Mouse (Mus musculus) layer of hippocampus, adult 9-11 months (tissue): ENCODE measurements at regions not wholly inside any gene's neighbourhood (a gene's known extent, or its start where the extent isn't known, plus 50 kb on each side); places are given as distances from the start of the nearest gene placed in this dataset.

ENCODE experiments used
- DNase-seq: peaks from one replicate; pipeline ENCODE4 v3.0.0; 2022

DNA sequence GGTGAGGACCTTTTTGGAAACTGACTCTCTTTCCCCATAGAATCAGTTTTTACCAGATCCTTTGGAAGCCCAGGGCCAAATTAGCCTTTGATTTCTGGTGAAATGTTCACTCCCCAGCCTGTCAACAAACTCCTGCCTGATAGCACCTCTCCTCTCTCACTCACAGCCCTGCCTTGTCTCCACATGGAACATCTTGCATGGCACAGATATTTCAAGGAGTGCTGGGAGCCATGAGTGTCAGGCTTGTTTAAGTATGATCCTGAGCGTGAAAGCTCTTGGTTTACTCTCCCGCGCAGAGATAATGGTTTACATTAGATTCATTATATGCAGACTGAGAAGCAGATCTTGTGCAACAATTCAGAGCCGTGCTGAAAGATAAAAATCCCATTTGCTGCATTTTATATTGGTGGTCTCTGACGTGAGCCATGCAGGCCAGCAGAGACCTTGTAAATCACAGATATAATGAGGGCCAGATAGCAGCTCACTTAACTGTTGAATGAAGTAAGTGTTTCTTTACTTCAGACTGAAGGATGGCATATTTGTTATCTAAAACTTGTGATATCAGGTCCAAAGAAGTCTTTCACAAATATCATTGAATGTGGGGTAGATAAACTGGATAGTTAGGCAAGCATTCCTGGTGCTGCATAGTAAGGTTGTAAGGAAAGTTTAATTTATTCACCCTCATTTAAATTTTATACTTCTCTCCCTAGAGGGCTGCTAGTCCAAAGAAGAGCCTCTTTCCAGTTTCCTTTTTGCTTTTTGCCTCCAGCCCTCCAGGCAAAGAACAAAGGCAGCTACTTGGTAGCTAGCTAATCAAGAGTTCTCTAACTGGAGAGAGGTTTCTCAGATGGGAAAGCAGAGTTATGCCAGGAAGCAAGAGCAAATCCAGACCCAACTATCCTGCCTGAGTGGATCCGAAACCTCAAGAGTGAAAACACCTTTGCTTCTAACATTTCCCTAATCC is 81.8 kb downstream of the Tbx18 start:
- DNase-seq = no peak

DNA sequence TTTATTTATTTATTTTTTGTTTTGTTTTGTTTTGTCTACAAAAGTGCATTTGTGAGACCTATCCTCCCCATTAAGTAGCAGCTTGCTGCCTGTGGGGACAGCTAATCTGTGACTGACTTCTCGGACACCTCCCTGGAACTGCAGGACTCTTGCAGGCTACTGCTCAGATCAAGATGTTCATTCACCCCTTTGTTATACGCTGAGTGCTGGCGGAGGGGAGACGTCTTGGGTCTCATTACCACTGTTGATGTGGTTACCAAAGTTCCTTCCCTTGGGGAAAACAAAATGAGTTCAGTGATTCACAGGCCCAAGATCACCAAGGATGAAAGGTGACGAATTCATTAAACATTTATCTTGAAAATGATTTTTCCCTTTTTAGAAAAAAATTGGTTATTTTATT is 82.7 kb downstream of the Tbx18 start:
- DNase-seq = no peak

DNA sequence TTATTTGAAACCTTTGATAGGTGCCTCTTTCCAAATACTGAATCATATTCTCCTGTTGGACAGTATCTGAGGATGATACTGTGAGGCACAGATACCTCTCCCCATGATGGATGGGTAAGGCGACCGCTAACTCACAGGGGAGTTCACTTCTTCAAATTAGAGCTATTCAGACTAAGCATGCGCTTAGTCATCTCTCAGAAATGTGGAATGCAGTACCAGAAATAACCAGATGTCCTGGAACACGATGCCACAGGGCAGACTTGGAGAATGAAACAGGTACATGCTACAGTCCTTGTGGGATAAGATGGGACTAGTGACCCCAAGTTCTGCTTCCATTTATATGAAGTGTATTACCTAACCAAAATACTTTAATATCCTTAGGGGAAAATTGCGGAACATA is 86.0 kb downstream of the Tbx18 start:
- DNase-seq = no peak

DNA sequence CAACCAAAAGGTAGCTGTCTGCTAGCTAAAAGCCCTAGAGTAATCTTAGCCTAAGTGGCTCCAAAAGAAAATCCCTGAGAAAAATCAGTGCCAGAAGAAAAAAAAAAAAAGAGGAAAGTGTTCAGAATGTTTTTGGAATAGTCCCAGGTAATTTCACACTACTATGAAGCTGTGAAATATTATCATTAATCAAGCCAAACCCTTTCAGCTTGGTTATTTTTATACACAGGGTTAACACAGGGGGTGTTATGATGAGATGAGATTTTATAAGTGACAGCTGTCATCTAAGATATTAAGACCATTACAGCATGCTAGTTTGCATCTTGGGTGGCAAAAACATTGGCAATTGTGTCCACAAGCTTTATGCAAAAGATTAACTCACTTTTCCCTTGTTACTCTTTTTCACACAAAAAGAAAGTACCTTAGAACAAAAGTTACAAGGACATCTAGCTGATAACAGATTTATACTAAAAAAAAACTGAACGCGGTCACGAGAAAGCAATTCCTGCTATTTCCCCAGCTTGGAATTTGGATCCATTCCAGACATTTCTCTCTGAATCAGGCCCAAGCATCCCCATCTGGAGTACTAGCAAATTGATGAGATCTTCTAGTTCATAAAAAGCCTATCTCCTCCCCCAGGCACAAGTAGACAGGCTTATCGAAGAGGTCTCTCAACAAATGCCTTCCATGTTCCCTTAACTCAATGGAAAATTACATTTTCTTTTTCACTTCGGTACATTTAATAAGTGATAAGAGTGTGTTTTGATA is 97.0 kb downstream of the Tbx18 start:
- DNase-seq = peak; percentile 22

DNA sequence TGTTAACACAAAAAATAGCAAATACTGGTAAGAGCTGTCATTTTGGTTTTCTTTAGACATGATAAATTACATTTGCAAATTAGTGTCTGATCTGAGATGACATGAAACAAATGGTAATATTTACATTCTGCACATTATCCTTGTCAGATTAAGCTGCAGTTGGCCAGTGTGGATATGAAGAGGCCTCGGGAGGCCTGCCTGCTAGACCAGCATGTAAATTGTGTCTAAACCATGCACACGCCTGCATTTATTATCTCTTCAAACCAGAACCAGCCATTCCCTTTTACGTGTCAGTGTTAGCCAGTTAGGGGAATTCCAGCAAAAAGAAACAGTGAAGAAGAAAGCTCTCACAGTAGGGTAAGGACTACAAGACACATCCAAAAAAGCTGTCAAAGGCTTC is 104.6 kb downstream of the Tbx18 start:
- no peak for DNase-seq

DNA sequence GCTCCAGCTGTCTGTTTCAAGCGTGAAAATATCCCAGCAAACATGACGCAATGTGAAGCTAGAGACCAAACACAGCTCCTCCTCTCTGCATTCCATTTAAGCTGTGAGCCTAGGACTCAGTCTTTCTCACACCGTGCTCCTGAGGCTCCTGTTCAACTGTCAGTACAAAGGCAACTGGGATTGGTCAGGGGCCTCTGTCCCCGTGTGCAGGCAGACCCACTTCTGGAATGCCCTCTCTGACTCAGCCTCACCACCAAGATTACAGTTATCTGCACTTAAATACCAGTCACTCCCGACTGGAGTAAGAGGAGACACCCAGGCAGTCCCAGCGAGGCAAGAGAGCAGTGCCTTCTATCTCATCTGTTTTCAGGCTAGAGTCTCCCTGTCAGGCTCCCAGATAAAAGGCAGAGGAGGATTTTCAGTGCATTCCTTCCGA is 112.8 kb downstream of the Tbx18 start:
- DNase-seq = no peak

DNA sequence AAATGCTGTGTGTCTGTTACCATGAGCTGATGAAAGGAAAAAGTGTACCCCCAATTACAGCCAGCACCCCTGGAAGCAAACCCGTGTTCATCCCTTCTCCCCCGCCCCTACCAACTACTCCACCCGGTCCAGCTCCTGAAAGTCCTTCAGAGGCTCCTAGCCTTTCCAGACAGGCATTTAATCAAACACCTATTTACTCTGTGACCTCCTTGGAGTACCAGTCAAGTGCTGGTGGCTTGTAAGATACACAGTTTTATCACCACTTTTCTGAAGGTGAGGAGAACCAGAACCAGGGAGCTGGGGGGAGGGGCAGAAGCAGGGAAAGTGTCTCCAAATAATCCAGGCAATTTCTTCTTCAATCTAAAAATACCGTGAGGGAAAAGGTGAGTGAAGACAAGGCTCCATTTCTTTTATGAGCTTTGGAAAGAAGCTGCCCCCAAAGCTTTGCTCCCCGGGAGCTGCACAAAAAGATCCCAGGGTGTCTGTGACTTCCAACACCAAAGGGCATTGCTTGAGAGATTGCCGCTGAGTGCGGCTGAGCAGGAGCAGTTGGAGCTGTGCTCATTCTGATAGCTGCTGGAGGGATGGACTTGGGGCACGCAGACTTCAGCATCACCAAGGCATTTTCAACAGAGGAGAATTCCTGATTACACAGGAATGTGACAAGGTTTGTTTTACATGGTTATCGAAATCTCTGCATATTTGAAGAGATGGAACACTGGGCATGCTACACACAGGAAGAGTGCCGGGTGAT is 123.0 kb downstream of the Tbx18 start:
- DNase-seq = no peak

DNA sequence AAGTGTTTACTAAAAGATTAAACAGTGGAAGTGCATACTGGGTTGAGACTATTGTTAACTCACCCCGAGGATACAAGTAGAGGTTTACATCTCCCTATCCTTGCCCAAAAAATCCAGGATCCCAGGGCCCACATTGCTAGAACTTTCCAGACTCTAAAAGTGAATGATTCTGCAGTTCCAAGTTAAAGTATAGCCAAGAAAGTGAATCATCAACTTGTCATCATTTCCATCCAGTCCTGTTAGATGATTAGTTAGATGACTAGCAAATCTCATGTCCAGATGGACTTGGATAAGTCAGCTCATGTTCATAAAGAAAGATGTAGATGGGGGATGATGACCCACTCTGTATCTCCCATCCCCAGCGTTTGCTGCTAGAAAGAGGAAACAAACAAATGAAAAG is 155.5 kb downstream of the Tbx18 start:
- DNase-seq = no peak

DNA sequence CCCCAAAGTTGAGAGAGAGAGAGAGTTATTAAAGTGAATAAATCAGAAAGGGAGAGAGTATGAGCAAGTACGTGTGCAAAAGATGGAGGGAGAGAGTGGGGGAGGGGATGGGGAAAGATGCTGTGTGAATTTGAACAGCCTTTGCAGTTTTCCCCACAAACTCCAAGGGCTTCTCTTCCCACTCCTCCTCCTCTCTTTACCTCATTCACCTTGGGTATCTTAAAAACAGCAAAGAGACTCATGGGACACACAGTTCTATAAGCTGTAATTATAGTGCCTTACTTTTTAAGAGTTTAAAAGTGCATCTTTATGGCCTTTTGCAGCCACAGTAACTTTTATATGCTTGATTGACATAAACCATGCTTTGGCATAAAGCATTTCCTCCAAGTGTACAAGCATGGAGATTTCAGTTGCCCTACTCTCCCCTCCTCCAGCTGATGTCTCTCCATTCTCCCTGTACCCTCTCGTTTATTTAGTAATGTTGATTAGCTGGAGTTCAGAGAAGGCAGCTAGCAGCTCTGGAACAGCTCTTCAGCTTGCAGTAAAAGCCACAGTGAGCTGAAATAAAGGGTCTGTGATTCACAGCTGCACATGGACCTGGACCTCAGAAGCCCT is 156.7 kb downstream of the Tbx18 start:
- DNase-seq = no peak

DNA sequence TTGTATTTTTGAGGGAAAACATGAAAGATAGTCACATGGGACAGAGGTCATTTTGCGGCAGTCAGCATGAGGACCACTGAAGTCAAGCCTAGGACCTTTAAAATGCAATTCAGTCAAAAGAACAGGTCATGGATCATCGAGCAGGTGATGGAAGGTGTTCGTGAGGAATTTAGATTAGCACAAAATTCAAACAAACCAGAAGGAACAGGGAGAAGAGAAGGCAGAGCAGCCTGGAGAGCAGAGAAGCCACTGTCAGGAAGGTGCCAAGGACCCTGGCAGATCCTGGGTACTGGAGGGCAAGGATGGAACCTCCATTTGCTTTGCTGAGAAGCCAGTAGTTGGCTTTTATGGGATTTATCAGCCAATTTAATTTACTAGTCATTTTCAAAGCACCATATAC is 167.8 kb downstream of the Tbx18 start:
- no peak for DNase-seq

DNA sequence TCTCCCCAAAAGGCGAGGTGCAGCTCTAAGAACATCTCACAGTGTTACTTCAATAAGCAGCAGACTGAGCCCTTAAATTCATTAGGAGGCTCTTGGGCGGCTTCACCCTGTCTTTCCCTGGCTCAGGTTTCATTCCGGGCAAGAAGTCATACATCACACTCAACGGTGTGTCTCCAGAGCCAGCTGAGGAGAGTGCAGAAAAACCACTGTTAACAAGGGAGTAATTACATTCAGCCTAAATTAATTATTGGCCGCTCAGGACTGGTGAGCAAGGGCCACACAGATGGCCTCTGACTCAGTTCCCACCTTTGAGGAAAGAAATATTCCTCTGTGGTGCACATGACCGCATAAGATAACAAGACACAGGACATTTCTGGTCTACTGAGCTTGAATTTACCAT is 168.3 kb downstream of the Tbx18 start:
- DNase-seq = no peak

DNA sequence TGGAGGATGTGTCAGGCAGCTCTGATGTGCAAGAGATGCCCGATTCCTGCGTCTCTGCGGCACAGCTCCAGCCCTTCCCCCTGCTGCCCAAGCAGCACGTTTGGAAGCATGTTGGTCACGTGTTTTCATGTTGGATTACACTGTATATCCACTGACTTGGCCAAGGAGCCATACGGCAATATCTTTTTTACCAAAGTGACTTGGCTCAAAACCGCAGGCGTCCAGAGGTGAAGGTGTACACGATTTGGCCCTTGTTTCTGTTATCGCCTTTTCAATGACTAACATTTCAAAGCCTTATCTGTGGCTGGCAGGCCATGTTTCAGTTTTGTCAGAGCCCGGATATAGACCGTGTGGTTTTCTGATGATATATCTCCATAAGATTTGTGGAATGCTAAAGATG is 173.2 kb downstream of the Tbx18 start:
- DNase-seq = no peak

DNA sequence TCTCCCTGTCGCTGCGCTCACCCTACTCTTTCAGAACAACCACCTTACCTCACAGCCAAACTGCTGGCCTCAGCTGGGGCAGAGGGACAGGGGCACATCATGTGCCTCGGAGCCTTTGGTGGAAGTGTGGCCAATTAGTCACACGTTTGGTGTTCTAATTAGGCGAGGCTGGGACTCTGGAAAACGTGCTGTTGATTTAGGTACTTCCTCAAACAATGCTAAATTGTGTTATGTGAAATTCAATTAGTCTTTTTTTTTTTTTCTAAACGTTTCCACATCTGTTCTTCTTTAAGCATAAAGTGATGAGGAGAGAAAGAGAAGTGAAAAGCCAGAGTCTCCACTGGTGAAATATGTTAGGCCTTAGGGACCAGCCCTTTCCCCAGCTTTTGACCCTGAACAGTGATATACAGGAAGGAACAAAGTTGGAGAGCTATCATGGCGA is 174.1 kb downstream of the Tbx18 start:
- no peak for DNase-seq

DNA sequence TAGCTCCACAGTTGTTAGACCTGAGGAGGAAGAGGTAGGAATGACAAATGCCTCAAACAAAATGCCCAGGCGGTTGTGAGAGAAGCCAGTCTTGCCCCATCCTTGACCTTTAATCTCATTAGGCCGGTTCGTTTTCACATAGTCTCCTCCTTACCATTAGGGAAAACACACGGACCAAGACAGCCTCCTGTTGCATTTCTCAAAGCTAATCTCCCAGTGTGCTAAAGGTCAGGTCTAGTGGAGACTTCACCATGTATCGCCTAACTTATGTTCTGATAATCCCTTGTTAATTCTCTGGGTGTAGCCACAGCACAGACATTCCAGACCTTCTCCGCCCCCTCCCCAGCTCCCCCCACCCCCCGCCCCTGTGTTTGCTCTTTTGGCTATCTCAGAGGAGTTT is 174.5 kb downstream of the Tbx18 start:
- no peak for DNase-seq

DNA sequence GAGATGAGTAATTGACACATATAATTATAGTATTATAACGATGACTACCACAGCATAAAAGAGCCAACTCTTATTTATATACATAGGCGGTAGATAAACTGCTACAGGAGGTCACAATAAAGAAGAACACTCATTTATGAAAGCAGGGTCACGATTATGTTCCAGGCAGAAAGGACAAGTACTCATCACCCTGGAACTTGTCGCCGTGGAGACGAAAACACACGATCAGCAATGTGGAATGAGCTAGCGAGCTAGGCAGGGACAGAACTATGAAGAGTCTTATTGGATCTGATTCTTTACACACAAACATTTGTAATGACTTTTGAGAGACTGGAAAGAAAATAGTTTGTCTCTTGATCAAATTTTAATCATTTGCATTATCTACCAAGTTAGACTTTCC is 197.9 kb downstream of the Tbx18 start:
- DNase-seq = no peak

DNA sequence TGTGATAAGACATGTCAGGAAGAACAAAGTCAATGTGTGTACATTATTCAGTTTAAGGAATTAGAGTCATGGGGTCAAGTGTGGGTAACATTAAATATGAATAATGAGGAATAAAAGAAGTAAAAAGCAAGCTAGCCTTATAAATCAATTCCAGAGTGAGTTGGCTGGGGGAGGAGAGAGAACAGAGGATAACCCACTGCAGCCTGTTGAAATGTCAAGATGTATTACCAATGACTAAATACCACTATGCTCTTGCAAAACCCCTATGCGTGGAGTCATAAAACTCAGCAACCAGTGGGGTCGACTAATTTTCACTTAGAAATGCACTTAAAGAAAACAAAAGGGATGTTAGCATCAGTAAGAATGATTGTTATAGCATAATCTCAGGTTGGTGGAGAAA is 201.2 kb downstream of the Tbx18 start:
- DNase-seq = no peak

DNA sequence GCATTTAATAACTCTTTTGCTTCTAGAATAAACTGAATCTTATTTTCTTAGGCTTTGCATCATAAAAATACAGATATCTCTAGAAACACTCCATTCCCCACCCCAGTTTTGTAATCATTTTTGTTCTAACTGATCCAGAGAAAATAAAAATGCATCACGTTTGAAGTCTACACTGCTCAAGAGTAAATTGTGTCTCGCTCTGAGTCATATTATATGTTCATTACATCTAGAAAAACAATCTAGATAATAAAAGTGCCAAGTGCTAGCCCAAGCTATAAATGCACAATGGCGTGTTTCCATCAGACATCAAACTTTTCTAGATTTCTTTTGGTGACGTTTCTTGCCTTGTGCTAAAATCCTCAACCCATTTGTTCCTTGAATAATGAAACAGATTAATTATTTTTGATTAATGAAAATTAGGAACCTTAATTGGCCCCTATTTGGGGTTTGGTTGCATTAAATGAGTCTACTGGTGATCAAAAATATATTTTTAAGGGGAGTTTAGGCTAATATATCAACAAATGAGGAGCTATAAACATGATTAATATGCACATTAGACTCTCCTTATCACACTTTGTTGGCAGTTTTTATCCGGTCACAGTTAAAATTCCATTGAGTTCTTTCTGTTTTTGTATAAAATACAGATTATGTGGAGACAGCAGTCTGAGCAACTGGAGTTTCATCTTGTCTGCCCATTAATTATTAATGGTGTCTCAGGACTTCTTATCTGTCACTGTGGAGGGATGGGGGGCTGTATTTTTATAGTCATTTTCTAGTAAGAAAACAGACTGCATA is 206.0 kb downstream of the Tbx18 start:
- no peak for DNase-seq

DNA sequence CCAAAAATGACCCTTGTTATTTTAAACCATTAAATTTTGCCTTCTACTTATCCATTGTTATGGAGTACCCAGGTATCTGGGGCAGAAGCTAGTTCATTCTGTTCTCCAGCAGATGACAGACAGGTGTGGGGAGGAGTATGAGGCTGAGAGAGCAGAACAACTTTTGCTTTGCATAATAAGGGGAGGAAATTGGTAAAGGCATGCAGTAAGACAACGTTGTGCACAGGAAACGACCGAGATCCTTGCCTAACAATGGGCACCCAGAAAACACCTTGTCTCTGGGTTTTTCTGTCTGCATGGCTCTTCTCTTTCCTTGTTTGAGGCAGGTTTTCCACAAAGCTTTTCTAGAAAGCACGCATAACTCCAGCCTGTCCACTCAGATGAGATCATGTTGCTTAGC is 220.4 kb downstream of the Tbx18 start:
- no peak for DNase-seq

DNA sequence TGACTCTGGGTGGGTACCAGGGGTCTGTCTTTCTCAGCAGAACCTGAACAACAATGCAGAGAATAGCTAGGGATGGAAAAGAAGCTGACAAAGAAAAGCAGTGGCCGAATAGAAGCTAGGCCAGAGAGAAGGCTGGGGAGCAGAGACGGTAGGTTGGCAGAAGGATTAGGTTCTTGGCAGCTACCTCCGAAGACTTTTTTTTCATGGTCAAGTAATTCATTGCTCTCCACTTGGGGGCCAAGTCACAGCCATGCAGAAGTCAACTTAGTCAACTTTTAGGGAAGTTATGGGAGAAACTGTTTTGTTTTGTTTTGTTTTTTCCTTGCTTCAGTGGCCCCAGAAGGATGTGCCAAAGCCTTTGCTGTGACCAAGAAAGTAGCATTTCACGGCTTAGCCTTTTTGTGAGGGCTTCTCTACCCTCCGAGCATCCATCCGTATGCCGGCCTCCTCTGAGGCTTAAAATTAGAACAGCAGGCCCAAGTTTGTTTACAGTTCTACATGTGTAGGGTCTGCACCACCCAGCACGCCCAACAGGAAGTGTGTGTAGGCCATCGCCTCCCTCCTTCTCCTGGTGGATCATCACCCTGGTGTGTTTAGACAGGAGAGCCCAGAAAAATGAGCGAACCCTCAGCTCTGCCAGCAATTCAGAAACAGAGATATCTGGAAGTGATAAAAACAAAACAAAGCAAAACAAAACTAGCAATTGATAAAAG is 226.2 kb downstream of the Tbx18 start:
- DNase-seq = no peak

DNA sequence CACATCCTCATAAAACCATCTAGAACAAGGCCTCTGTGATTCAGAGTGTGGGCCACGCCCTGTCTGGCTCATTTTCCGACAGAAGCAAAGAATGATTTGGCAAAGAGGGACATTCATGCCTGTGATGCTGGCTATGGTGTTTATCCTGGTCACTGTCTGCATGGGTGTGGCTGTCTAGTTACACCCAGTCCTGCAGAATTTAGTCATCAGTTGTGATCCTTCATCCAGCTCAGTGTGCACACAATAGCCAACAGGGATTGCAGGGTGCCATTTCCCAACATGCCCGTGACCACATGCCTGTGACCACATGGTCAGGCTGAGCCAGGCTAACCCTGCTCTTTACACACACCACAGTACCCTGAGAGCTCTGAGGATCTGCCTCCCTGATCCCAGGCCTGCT is 208.8 kb upstream of the Cep162 start:
- no peak for DNase-seq

DNA sequence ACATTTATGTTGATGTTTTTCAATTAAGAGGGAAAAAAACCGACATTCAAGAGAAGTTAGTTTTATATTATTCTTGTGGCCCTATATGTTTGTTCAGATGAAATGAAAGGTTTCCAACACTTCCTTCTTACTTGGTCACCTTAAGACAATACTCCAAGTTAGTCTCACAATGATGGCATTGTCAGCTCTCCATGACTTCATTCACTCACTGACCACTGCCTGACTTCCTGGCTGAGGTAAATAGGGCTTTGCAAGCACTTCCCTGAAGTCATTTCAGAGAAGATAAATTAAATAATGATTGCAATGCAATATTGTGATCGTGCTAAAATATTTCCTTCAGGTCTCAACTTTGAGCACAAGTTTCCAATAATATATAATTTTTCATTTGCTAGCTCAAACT is 197.9 kb upstream of the Cep162 start:
- DNase-seq = no peak
